Mouse (Mus musculus) thymus, postnatal 10 days (tissue): ENCODE data around the gene Mapk7.

Experiments used
- DNase-seq, 2 experiments: peaks; one replicate each; pipeline ENCODE4 v3.0.0; 2021; ENCODE audit warnings: low spot score in 2 of 2

Gene Mapk7

GRCm38 (mm10) chr11:61494129-61494997, at the start of gene Mapk7:
TSS of gene Mapk7 (minus strand) at chr11:61494406.
- peak; percentile 97 to 98 for DNase-seq

DNA sequence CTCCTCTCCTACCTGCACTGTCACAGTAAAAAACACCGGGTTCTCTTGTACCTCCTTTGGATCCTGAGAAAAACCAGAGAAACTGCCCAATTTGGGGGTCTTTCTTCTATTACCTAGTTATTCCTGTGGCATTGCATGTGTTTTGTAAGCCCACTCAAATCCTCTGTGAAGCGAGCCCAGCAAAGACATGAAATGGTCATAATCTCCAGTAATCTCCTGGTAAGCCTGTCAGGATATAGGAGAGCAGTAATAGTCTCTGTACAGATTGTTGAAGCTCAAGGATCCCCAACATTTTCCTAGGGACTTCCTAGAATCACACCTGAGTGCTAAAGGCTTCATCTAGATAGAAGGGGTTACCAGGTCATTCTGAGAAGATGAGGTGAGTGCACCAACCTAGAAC, 46.9 kb upstream of the Mapk7 start:
- DNase-seq, result no peak

DNA sequence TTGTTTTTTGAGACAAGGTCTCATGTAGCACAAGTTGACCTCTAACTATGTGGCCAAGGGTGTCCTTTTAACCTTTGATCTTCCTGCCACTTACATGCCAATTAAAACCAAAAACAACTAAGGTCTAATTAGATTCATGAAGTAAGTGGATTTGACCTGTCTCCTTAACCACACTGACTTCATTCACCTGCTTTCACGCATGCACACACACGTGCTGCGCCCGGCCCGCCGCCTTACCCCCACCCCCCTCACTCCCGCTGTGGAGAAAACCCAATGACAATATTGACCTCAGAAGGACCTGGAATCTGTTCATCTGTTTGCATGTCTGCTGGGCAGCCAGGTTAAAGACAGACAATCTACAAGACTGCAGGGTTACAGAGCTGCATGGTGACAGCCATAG, 46.4 kb upstream of the Mapk7 start:
- no peak for DNase-seq

- no peak for DNase-seq
These were observed 43.2 kb upstream of the Mapk7 start for GRCm38 (mm10) chr11:61537362-61537761.

- DNase-seq, result no peak
These were observed 42.7 kb upstream of the Mapk7 start for GRCm38 (mm10) chr11:61536952-61537351.

- no peak for DNase-seq
These were observed 41.3 kb upstream of the Mapk7 start for GRCm38 (mm10) chr11:61535530-61535929.

DNA sequence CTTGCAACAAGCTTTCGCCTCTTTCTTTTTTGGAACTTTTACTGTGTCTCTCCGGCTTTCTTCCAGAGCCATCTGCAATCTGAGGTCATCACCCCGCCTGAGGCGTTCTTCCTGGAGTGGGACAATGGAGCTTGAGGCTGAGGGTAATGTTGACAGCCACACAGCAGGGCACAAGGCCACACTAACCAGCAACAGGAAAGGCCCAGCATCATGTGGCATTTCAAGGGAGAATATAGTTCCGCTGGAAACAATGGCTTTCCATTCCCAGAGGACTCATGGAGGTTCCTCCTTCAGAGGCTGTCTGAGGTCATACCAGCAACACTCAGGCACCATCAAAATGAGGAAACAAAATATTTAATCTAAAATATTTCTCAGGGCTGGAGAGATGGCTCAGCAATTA, 39.4 kb upstream of the Mapk7 start:
- DNase-seq, result no peak

DNA sequence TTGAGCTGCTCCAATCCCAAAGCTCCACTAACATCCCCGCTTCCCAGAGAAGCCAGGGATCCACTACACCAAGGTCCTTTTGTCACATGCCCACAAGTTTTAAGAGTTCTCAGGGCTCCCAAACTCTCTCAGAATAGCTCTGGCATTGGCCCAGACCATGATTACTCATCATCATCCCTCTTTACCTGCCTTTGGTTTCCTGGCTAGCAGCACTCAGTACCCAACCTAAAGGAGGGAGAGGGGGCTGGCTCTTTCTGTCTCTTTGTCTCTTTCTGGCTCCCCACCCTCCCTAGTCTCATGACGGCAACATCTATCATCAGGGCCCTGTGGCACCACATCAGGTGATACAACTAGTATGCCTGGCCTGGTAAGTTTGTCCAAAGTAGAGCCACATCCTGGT, 38.6 kb upstream of the Mapk7 start:
- DNase-seq, result no peak

DNA sequence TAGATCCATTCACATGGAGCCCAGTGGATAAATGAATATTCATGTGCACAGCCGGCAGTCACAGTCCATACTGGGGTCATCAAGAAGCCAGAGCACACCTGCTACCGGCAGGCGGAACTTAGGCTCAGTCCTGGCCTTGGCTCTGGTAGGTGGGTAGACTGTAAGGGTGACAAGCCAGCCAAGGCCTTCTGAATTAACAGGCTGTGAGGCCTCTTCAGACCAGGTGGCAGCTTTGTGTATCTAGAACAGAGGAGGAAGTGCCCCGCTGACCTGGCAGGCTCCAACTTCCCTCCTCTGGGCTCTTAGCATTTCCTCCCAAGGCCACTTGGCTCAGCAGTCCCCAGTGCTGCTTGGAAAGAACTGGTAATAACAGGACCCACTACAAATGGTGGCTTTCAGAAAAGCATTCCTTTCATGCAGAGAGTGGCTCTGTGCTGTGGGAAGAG, 35.1 kb upstream of the Mapk7 start:
- DNase-seq, result no peak

GRCm38 (mm10) chr11:61526872-61527271, 32.7 kb upstream of the Mapk7 start:
- no peak for DNase-seq

GRCm38 (mm10) chr11:61519484-61520107, 25.4 kb upstream of the Mapk7 start:
- no peak for DNase-seq

DNA sequence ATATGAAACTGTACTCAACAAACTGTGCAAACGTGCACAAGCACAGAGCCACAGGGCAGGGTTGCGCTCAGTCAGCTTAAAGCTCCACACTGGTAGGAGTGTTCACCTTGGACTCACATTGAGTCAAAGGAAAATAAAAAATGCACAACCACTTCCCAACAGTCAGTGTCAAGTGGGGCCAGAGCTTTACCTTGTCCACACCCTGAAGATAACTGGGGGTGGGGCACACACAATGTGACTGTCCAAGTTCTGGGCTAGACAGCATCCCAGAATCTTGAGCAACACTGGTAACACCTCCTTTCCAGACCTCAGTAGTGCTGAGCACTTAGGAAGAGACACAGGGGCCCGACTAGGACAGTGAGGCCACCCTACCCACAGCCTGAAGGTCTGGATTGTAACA, 24.7 kb upstream of the Mapk7 start:
- no peak for DNase-seq

DNA sequence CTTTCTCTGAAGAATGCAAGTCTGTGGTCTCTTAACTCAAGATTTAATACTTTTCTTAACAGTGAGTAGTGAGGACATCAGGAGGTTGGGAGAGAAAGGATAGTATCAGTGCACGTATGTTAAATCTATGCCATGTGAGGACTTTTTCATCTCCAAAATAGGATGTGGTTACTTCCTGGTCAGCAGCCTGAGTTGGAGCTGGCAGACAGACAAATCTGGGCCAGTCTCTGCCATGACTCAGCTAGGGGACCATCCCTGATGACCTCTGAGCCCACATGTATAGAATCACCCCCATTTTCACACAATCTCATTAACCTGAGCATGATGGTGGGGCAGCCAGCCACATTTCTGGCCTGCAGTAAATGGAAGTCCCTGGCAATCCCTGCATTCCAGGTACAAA, 23.8 kb upstream of the Mapk7 start:
- DNase-seq, result no peak

- DNase-seq, result peak in 1 of 2 experiments; percentile 32
These were observed 20.7 kb upstream of the Mapk7 start for GRCm38 (mm10) chr11:61514953-61515352.

- peak; percentile 88 to 94 for DNase-seq
These were observed 10.6 kb upstream of the Mapk7 start, which contains the start of gene B9d1 for GRCm38 (mm10) chr11:61504713-61505257. TSS of gene B9d1 (plus strand) at chr11:61505144.

DNA sequence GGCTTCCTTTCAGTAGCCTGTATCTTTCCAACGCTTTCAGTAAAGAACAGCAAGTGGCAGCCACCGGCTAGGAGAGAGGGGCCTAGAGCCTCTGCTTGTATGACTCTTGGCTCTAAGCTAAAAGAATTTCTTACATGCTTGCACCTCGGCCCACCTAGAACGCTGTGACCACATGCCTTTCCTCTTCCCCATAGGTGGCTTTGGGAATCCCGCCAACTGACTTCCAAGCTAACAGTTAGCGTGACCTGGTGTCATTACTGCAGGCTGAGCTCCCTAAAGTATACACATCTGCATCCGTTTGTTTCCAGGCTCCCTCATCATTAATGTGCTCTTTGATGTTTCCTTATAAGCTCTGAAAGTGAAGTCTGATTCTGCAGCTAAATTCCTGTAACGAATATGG, 9.7 kb upstream of the Mapk7 start:
- no peak for DNase-seq

DNA sequence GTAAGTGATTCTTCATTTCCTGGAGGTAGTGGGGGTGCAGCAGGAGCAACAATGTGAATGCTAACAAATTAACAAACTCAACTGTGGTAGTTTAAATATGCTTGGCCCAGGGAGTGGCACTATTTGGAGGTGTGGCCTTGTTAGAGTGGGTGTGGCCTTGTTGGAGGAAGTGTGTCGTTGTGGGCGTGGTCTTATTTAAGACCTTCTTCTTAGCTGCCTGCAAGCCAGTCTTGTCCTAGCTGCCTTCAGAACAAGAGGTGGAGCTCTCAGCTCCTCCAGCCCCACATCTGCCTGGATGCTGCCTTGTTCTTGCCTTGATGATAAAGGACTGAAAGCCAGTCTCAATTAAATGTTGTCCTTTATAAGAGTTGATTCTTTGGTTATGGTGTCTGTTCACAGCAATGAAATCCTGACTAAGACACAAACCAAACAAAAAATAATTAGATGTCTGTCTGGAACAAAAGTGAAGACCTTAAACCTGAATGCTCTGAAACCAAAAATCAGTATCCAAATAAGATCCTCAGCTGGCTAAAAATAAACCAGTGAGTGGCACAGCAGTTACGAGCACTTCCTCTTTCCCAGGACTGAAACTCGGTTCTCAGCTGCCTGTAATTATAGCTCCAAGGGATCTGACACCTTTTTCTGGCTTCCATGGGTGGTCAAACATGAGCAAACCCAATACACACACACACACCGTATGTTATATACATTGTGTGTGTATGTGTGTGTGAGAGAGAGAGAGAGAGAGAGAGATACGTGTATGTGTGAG, 4.7 kb upstream of the Mapk7 start:
- no peak for DNase-seq

DNA sequence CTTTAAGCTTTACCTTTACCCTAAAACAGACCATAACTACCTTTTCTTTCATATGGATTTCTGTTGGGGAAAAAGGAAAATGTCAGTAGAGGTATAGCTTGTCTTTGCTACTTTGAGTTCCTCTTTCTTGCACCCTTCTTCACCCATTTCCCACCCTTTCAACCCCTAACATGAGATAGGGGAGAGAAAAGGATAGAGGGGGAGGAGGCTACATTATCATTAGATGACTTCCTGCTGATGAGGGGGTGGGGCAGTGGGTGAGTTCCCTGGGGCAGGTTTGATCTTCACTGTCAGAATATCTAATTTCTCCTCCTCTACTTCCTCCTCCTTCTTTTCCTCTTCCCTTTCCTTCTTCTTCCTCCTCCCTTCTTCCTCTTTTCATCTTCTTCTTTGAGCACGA, 3.3 kb upstream of the Mapk7 start:
- DNase-seq, result no peak

DNA sequence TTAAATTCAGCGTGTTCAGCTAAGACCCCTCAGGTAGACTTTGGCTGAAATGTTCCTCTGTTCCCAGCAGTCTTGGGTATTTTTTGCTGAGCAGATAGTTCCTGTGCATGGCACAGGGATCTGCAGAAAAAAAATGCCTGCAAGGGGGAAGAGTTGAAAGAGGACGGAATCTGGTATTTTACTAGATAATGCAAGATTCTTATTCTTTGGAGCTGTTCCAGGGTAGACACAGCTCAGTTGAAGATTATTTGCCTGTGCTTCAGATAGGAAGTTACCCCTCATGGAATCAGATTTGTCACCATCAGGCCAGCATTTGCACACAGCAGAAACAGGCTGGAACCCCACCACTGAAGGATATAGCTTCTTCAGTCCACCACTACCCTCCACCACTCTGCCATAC, 1.3 kb upstream of the Mapk7 start:
- no peak for DNase-seq

DNA sequence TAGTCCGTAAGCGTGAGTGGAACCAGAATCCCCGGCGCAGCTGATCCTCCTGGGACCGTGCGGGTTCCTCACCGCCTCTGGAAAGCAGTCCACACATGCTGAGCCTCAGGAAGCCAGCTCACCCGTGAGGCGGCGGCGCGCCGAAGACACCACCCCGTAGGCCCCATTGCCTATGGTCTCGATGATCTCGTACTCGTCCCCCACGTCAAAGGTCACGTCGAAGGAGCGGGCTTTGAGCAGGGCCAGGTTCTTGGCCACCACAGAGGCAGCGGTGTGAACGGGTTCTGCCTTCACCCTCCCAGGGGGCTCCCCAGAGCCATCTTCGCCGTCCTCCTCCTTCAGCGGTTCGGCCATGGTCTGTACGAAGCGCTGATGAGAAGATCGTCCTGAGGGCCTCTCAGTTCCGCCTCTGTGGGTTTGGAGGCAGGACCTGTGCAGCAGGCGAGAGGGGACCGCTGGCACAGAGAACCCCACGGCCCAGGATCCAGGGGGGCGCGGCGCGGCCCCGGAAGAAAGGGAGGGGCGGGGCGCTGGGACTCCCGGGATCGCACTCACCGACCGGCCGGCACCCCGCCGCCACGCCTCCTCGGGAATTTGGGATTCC, 579 bp downstream of the Mapk7 start:
- peak in 1 of 2 experiments; percentile 25 for DNase-seq

GRCm38 (mm10) chr11:61492749-61493401, 1.3 kb downstream of the Mapk7 start:
- DNase-seq, result no peak
